Mouse (Mus musculus) limb, embryonic 15.5 days (tissue): ENCODE measurements around the gene Naa16. TPM values are rescaled to one million over a fixed set of nuclear protein-coding genes. Genes with fewer than 3 reads are reported as not detected.

Source experiments
- ATAC-seq: fragments of 200-750 bp; cut with Nextera tagmentation; 2 replicates; pipeline ENCODE4 v1.8.0; 2017; ENCODE audit warnings: low read depth, moderate TSS enrichment; ENCODE audit not compliant: insufficient number of reproducible peaks, low FRiP score, low TSS enrichment
- H3K27ac ChIP-seq: fragments of 300-500 bp; sonication (generic); 2 replicates; pipeline ENCODE4 v1.5.1; 2015; ENCODE audit warnings: moderate library complexity, mild to moderate bottlenecking, inconsistent platforms
- H3K27me3 ChIP-seq: fragments of 300-500 bp; sonication (generic); 2 replicates; pipeline ENCODE4 v1.6.1; 2015; ENCODE audit warnings: inconsistent platforms
- H3K36me3 ChIP-seq: fragments of 300-500 bp; sonication (generic); 2 replicates; pipeline ENCODE4 v1.6.1; 2015; ENCODE audit warnings: inconsistent platforms
- H3K4me1 ChIP-seq: fragments of 300-500 bp; sonication (generic); 2 replicates; pipeline ENCODE4 v1.6.1; 2015; ENCODE audit warnings: inconsistent platforms
- H3K4me2 ChIP-seq: fragments of 300-500 bp; sonication (generic); 2 replicates; pipeline ENCODE4 v1.6.1; 2015; ENCODE audit warnings: mild to moderate bottlenecking, inconsistent platforms
- H3K4me3 ChIP-seq: fragments of 300-500 bp; sonication (generic); 2 replicates; pipeline ENCODE4 v1.5.1; 2015; ENCODE audit warnings: mild to moderate bottlenecking, inconsistent platforms
- H3K9ac ChIP-seq: fragments of 300-500 bp; sonication (generic); 2 replicates; pipeline ENCODE4 v1.6.1; 2015; ENCODE audit warnings: inconsistent platforms
- H3K9me3 ChIP-seq: fragments of 300-500 bp; sonication (generic); 2 replicates; pipeline ENCODE4 v1.6.1; 2016; ENCODE audit warnings: inconsistent platforms
- WGBS: fragments of 180-500 bp; shearing (Covaris S2); methylation state at CpG from one replicate; pipeline ENCODE4 v1.1.7; 2015; 5-methylcytosine and 5-hydroxymethylcytosine counted together
- polyA plus RNA-seq: library from polyadenylated mRNA; unstranded; fragments of >200 nt; fragmentation: Nextera tagmentation; extraction: Ambion mirVana; gene quantifications from 2 replicates; pipeline ENCODE4 v1.2.1, GENCODE M21; 2015

The Naa16 gene
- polyA plus RNA-seq, 1 experiment from 2014 or later = 40.5 TPM

GRCm38 (mm10) chr14:79394564-79394963 is 4.0 kb upstream of the Naa16 start:
- H3K27me3 ChIP-seq = no peaks in the 10 kb centered on the region
- H3K9me3 ChIP-seq = no peaks in the 10 kb centered on the region
- H3K4me3 ChIP-seq = no peak overlapping the region
- 0 out of 2 replicates have a peak, but pooled peaks cover 4% of the 10 kb centered on the region for H3K4me1 ChIP-seq
- H3K4me2 ChIP-seq = no peak overlapping the region
- H3K9ac ChIP-seq = no peak overlapping the region
- no peak overlapping the region for H3K27ac ChIP-seq
- ATAC-seq = no peak
- no peaks in the 10 kb centered on the region for H3K36me3 ChIP-seq

GRCm38 (mm10) chr14:79393289-79393688 is 2.7 kb upstream of the Naa16 start:
- no peak overlapping the region for H3K4me3 ChIP-seq
- H3K36me3 ChIP-seq = no peaks in the 10 kb centered on the region
- H3K9me3 ChIP-seq = no peaks in the 10 kb centered on the region
- no peaks in the 10 kb centered on the region for H3K27me3 ChIP-seq
- H3K27ac ChIP-seq = no peak overlapping the region
- no peak overlapping the region for H3K4me2 ChIP-seq
- H3K9ac ChIP-seq = no peak overlapping the region
- WGBS = 21% methylated on average over 1 of the region's 1 CpGs
- ATAC-seq = no peak
- peaks cover 8% of the 10 kb centered on the region for H3K4me1 ChIP-seq

- WGBS = 1% methylated on average over 16 of the region's 16 CpGs
- H3K4me3 ChIP-seq = peak overlapping the region; percentile 87
- ATAC-seq = no peak
- peaks cover 7% of the 10 kb centered on the region for H3K4me1 ChIP-seq
- H3K27ac ChIP-seq = peak overlapping the region; percentile 99
- peak overlapping the region; percentile 90 for H3K9ac ChIP-seq
- H3K27me3 ChIP-seq = no peaks in the 10 kb centered on the region
- H3K9me3 ChIP-seq = no peaks in the 10 kb centered on the region
- H3K4me2 ChIP-seq = peak overlapping the region; percentile 61
- H3K36me3 ChIP-seq = peaks cover 7% of the 10 kb centered on the region; the same call in 1 of the 2 replicates
Measured at GRCm38 (mm10) chr14:79389438-79390264, 927 bp downstream of the Naa16 start.

GRCm38 (mm10) chr14:79388304-79388703 is 2.3 kb downstream of the Naa16 start:
- Histone ChIP-seq H3K36me3 (peaks cover 7% of the 10 kb centered on the region; the same call in 1 of the 2 replicates), H3K9me3 (no peaks in the 10 kb centered on the region), H3K4me3 (no peak overlapping the region), H3K27me3 (no peaks in the 10 kb centered on the region), H3K9ac (no peak overlapping the region), H3K27ac (no peak overlapping the region), H3K4me2 (no peak overlapping the region), H3K4me1 (peaks cover 7% of the 10 kb centered on the region)
- no peak for ATAC-seq
- 88% methylated on average over 3 of the region's 3 CpGs for WGBS

- H3K4me3 ChIP-seq = no peak overlapping the region
- H3K4me2 ChIP-seq = no peak overlapping the region
- H3K9ac ChIP-seq = no peak overlapping the region
- H3K4me1 ChIP-seq = no peaks in the 10 kb centered on the region
- peaks cover 25% of the 10 kb centered on the region for H3K36me3 ChIP-seq
- no peak overlapping the region for H3K27ac ChIP-seq
- ATAC-seq = no peak
- no peaks in the 10 kb centered on the region for H3K9me3 ChIP-seq
- H3K27me3 ChIP-seq = no peaks in the 10 kb centered on the region
- 93% methylated on average over 7 of the region's 7 CpGs for WGBS
Measured at GRCm38 (mm10) chr14:79383120-79383519, 7.5 kb downstream of the Naa16 start.

GRCm38 (mm10) chr14:79377041-79377440 is 13.5 kb downstream of the Naa16 start:
- Histone ChIP-seq H3K4me1 (no peaks in the 10 kb centered on the region), H3K36me3 (peaks cover 16% of the 10 kb centered on the region), H3K4me3 (no peak overlapping the region), H3K9ac (no peak overlapping the region), H3K27me3 (no peaks in the 10 kb centered on the region), H3K4me2 (no peak overlapping the region), H3K9me3 (no peaks in the 10 kb centered on the region), H3K27ac (no peak overlapping the region)
- ATAC-seq = no peak

GRCm38 (mm10) chr14:79358055-79358454 is 32.5 kb downstream of the Naa16 start:
- no peaks in the 10 kb centered on the region for H3K4me1 ChIP-seq
- no peaks in the 10 kb centered on the region for H3K27me3 ChIP-seq
- H3K4me2 ChIP-seq = no peak overlapping the region
- no peak for ATAC-seq
- H3K36me3 ChIP-seq = peaks cover 41% of the 10 kb centered on the region
- H3K9ac ChIP-seq = no peak overlapping the region
- no peaks in the 10 kb centered on the region for H3K9me3 ChIP-seq
- no peak overlapping the region for H3K27ac ChIP-seq
- WGBS = 91% methylated on average over 2 of the region's 2 CpGs
- H3K4me3 ChIP-seq = no peak overlapping the region

- peaks cover 52% of the 10 kb centered on the region for H3K36me3 ChIP-seq
- WGBS = 68% methylated on average over 3 of the region's 3 CpGs
Measured at GRCm38 (mm10) chr14:79346384-79346783, 44.2 kb downstream of the Naa16 start.

GRCm38 (mm10) chr14:79335613-79336012 is 55.0 kb downstream of the Naa16 start:
- no peak overlapping the region for H3K4me2 ChIP-seq

More at GRCm38 (mm10) chr14:79346384-79346783, 44.2 kb downstream of the Naa16 start:
- Histone ChIP-seq H3K4me1 (no peaks in the 10 kb centered on the region), H3K4me2 (no peak overlapping the region), H3K27me3 (no peaks in the 10 kb centered on the region), H3K4me3 (no peak overlapping the region), H3K9ac (no peak overlapping the region), H3K9me3 (no peaks in the 10 kb centered on the region), H3K27ac (no peak overlapping the region)
- ATAC-seq = no peak

GRCm38 (mm10) chr14:79331936-79332335 is 58.6 kb downstream of the Naa16 start:
- H3K4me3 ChIP-seq = no peak overlapping the region
- peaks cover 20% of the 10 kb centered on the region for H3K36me3 ChIP-seq
- ATAC-seq = no peak
- H3K4me2 ChIP-seq = no peak overlapping the region
- 66% methylated on average over 7 of the region's 7 CpGs for WGBS
- no peaks in the 10 kb centered on the region for H3K9me3 ChIP-seq
- H3K27ac ChIP-seq = peak overlapping the region; percentile 5; the same call in 1 of the 2 replicates
- H3K9ac ChIP-seq = no peak overlapping the region
- peaks cover 4% of the 10 kb centered on the region; the same call in 1 of the 2 replicates for H3K4me1 ChIP-seq
- H3K27me3 ChIP-seq = no peaks in the 10 kb centered on the region

More at GRCm38 (mm10) chr14:79335613-79336012, 55.0 kb downstream of the Naa16 start:
- Histone ChIP-seq H3K27ac (no peak overlapping the region), H3K4me3 (no peak overlapping the region), H3K36me3 (peaks cover 44% of the 10 kb centered on the region), H3K4me1 (peaks cover 4% of the 10 kb centered on the region; the same call in 1 of the 2 replicates), H3K27me3 (no peaks in the 10 kb centered on the region), H3K9ac (no peak overlapping the region), H3K9me3 (no peaks in the 10 kb centered on the region)
- ATAC-seq = no peak
- WGBS = 74% methylated on average over 3 of the region's 3 CpGs

GRCm38 (mm10) chr14:79330944-79331561 is 59.5 kb downstream of the Naa16 start:
- no peak for ATAC-seq
- WGBS = 58% methylated on average over 16 of the region's 16 CpGs
- Histone ChIP-seq H3K27me3 (no peaks in the 10 kb centered on the region), H3K4me2 (no peak overlapping the region), H3K4me1 (peaks cover 4% of the 10 kb centered on the region; the same call in 1 of the 2 replicates), H3K36me3 (peaks cover 12% of the 10 kb centered on the region), H3K9ac (no peak overlapping the region), H3K9me3 (no peaks in the 10 kb centered on the region), H3K4me3 (no peak overlapping the region), H3K27ac (no peak overlapping the region)

- WGBS = 23% methylated on average over 5 of the region's 5 CpGs
- H3K4me2 ChIP-seq = no peak overlapping the region
- no peak for ATAC-seq
- no peaks in the 10 kb centered on the region for H3K36me3 ChIP-seq
- H3K9ac ChIP-seq = no peak overlapping the region
- peaks cover 3% of the 10 kb centered on the region; the same call in 1 of the 2 replicates for H3K4me1 ChIP-seq
- H3K27ac ChIP-seq = no peak overlapping the region
- H3K9me3 ChIP-seq = peaks cover 3% of the 10 kb centered on the region; the same call in 1 of the 2 replicates
- H3K4me3 ChIP-seq = no peak overlapping the region
- H3K27me3 ChIP-seq = no peaks in the 10 kb centered on the region
Measured at GRCm38 (mm10) chr14:79327033-79327432, 63.5 kb downstream of the Naa16 start.
